Mouse (Mus musculus): ENCODE measurements at regions not wholly inside any gene's neighbourhood (a gene's known extent, or its start where the extent isn't known, plus 50 kb on each side); places are given as distances from the start of the nearest gene placed in this dataset.

GRCm38 (mm10) chr15:64434502-64434901, 374.2 kb upstream of the Fam49b start:
- TF ChIP-seq CTCF (IDR thresholded peaks at IDR 0.05; ENCODE audit: low read depth), result no peak
- no peak overlapping the region for H3K27ac ChIP-seq
- no peak overlapping the region for H3K9ac ChIP-seq (replicated peaks; ENCODE audit: low read length)
- DNase-seq (ENCODE audit: low spot score) (peak; percentile 13), ATAC-seq (no peak)
- H3K4me3 ChIP-seq (ENCODE audit: low read length), result no peak overlapping the region
- H3K4me2 ChIP-seq (ENCODE audit: low read depth, low read length), result no peak overlapping the region
- no peaks in the 10 kb centered on the region for H3K9me3 ChIP-seq (ENCODE audit: low read length)
- no peaks in the 10 kb centered on the region for H3K4me1 ChIP-seq (ENCODE audit: insufficient read depth, low read length)
- H3K27me3 ChIP-seq (ENCODE audit: insufficient read depth, low read length), result 0 out of 2 replicates have a peak, but pooled peaks cover 3% of the 10 kb centered on the region
- WGBS, result 15% methylated on average over 3 of the region's 3 CpGs
- no peaks in the 10 kb centered on the region for H3K36me3 ChIP-seq (ENCODE audit: insufficient read depth, low read length)

GRCm38 (mm10) chr15:64434908-64435307, 374.6 kb upstream of the Fam49b start:
- Histone ChIP-seq H3K9ac (replicated peaks; ENCODE audit: low read length) (no peak overlapping the region), H3K27ac (no peak overlapping the region), H3K4me3 (ENCODE audit: low read length) (no peak overlapping the region), H3K4me1 (ENCODE audit: insufficient read depth, low read length) (no peaks in the 10 kb centered on the region), H3K4me2 (ENCODE audit: low read depth, low read length) (no peak overlapping the region), H3K9me3 (ENCODE audit: low read length) (no peaks in the 10 kb centered on the region), H3K27me3 (ENCODE audit: insufficient read depth, low read length) (0 out of 2 replicates have a peak, but pooled peaks cover 3% of the 10 kb centered on the region), H3K36me3 (ENCODE audit: insufficient read depth, low read length) (no peaks in the 10 kb centered on the region)
- WGBS, result 91% methylated on average over 2 of the region's 2 CpGs
- no peak for TF ChIP-seq CTCF (IDR thresholded peaks at IDR 0.05; ENCODE audit: low read depth)
- DNase-seq (ENCODE audit: low spot score) (no peak), ATAC-seq (no peak)

GRCm38 (mm10) chr15:64445076-64445475, 372.4 kb upstream of the Gm21798 start:
- Histone ChIP-seq H3K27me3 (ENCODE audit: insufficient read depth, low read length) (no peaks in the 10 kb centered on the region), H3K4me1 (ENCODE audit: insufficient read depth, low read length) (peaks cover 7% of the 10 kb centered on the region; the same call in 1 of the 2 replicates), H3K4me3 (ENCODE audit: low read length) (no peak overlapping the region), H3K36me3 (ENCODE audit: insufficient read depth, low read length) (no peaks in the 10 kb centered on the region), H3K9me3 (ENCODE audit: low read length) (no peaks in the 10 kb centered on the region), H3K27ac (no peak overlapping the region), H3K9ac (replicated peaks; ENCODE audit: low read length) (no peak overlapping the region), H3K4me2 (ENCODE audit: low read depth, low read length) (no peak overlapping the region)
- WGBS, result 67% methylated on average over 4 of the region's 4 CpGs
- no peak for TF ChIP-seq CTCF (IDR thresholded peaks at IDR 0.05; ENCODE audit: low read depth)
- ATAC-seq (no peak), DNase-seq (ENCODE audit: low spot score) (peak; percentile 18)

- Histone ChIP-seq H3K4me3 (ENCODE audit: low read length) (no peak overlapping the region), H3K9me3 (ENCODE audit: low read length) (no peaks in the 10 kb centered on the region), H3K4me2 (ENCODE audit: low read depth, low read length) (no peak overlapping the region), H3K27ac (no peak overlapping the region), H3K27me3 (ENCODE audit: insufficient read depth, low read length) (no peaks in the 10 kb centered on the region), H3K4me1 (ENCODE audit: insufficient read depth, low read length) (peaks cover 7% of the 10 kb centered on the region; the same call in 1 of the 2 replicates), H3K36me3 (ENCODE audit: insufficient read depth, low read length) (no peaks in the 10 kb centered on the region), H3K9ac (replicated peaks; ENCODE audit: low read length) (no peak overlapping the region)
- 43% methylated on average over 9 of the region's 9 CpGs for WGBS
- ATAC-seq, result peak; percentile 94
- no peak for TF ChIP-seq CTCF (IDR thresholded peaks at IDR 0.05; ENCODE audit: low read depth)
- peak; percentile 74 for DNase-seq (ENCODE audit: low spot score)
These were observed 371.0 kb upstream of the Gm21798 start for GRCm38 (mm10) chr15:64446411-64447072.

GRCm38 (mm10) chr15:64447239-64447952, 370.1 kb upstream of the Gm21798 start:
- Histone ChIP-seq H3K27me3 (ENCODE audit: insufficient read depth, low read length) (no peaks in the 10 kb centered on the region), H3K9ac (replicated peaks; ENCODE audit: low read length) (no peak overlapping the region), H3K4me1 (ENCODE audit: insufficient read depth, low read length) (peaks cover 7% of the 10 kb centered on the region; the same call in 1 of the 2 replicates), H3K4me2 (ENCODE audit: low read depth, low read length) (no peak overlapping the region), H3K27ac (no peak overlapping the region), H3K4me3 (ENCODE audit: low read length) (no peak overlapping the region), H3K9me3 (ENCODE audit: low read length) (no peaks in the 10 kb centered on the region), H3K36me3 (ENCODE audit: insufficient read depth, low read length) (no peaks in the 10 kb centered on the region)
- DNase-seq (ENCODE audit: low spot score) (no peak), ATAC-seq (no peak)
- WGBS, result 74% methylated on average over 5 of the region's 5 CpGs
- no peak for TF ChIP-seq CTCF (IDR thresholded peaks at IDR 0.05; ENCODE audit: low read depth)

- Histone ChIP-seq H3K9me3 (ENCODE audit: low read length) (no peaks in the 10 kb centered on the region), H3K36me3 (ENCODE audit: insufficient read depth, low read length) (no peaks in the 10 kb centered on the region), H3K4me2 (ENCODE audit: low read depth, low read length) (no peak overlapping the region), H3K27ac (no peak overlapping the region), H3K9ac (replicated peaks; ENCODE audit: low read length) (no peak overlapping the region), H3K4me1 (ENCODE audit: insufficient read depth, low read length) (peaks cover 7% of the 10 kb centered on the region; the same call in 1 of the 2 replicates), H3K27me3 (ENCODE audit: insufficient read depth, low read length) (no peaks in the 10 kb centered on the region), H3K4me3 (ENCODE audit: low read length) (no peak overlapping the region)
- WGBS, result 56% methylated on average over 7 of the region's 7 CpGs
- ATAC-seq (peak; percentile 49), DNase-seq (ENCODE audit: low spot score) (peak; percentile 65)
- no peak for TF ChIP-seq CTCF (IDR thresholded peaks at IDR 0.05; ENCODE audit: low read depth)
These were observed 368.8 kb upstream of the Gm21798 start for GRCm38 (mm10) chr15:64448581-64449140.

All from hindbrain, postnatal 0 days (tissue).